Mouse (Mus musculus) intestine, postnatal 0 days (tissue): ENCODE results near the gene Prr5. TPM values are rescaled to one million over a fixed set of nuclear protein-coding genes. Genes with fewer than 3 reads are reported as not detected.
A peak's percentile ranks its signal among the peaks of the same experiment; 100 is the strongest.

ENCODE experiments used
- ATAC-seq: fragments of 200-750 bp; cut with Nextera tagmentation; 2 replicates; pipeline ENCODE4 v1.8.0; 2017; ENCODE audit warnings: mild to moderate bottlenecking, moderate TSS enrichment, moderate library complexity
- H3K27ac ChIP-seq: fragments of 300-500 bp; sonication (generic); 2 replicates; pipeline ENCODE4 v1.5.1; 2014; ENCODE audit warnings: mild to moderate bottlenecking, low read depth, low read length, moderate library complexity
- H3K27me3 ChIP-seq: fragments of 300-500 bp; sonication (generic); replicated peaks from 2 replicates; pipeline ENCODE4 v1.6.1; 2014; ENCODE audit warnings: low read length, mixed read lengths; ENCODE audit not compliant: control insufficient read depth, insufficient read depth
- H3K36me3 ChIP-seq: fragments of 300-500 bp; sonication (generic); 2 replicates; pipeline ENCODE4 v1.6.1; 2014; ENCODE audit warnings: mild to moderate bottlenecking, moderate library complexity; ENCODE audit not compliant: control insufficient read depth, insufficient read depth
- H3K4me1 ChIP-seq: fragments of 300-500 bp; sonication (generic); replicated peaks from 2 replicates; pipeline ENCODE4 v1.6.1; 2014; ENCODE audit warnings: antibody characterized with exemption, low read length, mixed read lengths; ENCODE audit not compliant: control insufficient read depth, insufficient read depth
- H3K4me2 ChIP-seq: fragments of 300-500 bp; sonication (generic); replicated peaks from 2 replicates; pipeline ENCODE4 v1.6.1; 2014; ENCODE audit warnings: low read depth, mild to moderate bottlenecking, moderate library complexity
- H3K4me3 ChIP-seq: fragments of 300-500 bp; sonication (generic); 2 replicates; pipeline ENCODE4 v1.5.1; 2014; ENCODE audit warnings: low read depth, low read length
- H3K9ac ChIP-seq: fragments of 300-500 bp; sonication (generic); 2 replicates; pipeline ENCODE4 v1.6.1; 2014; ENCODE audit warnings: mild to moderate bottlenecking, low read depth, low read length
- H3K9me3 ChIP-seq: fragments of 300-500 bp; sonication (generic); 2 replicates; pipeline ENCODE4 v1.6.1; 2016; ENCODE audit warnings: mixed run types; ENCODE audit not compliant: control insufficient read depth
- CTCF ChIP-seq: sonication (generic); IDR thresholded peaks from 2 replicates; pipeline ENCODE4 v1.5.1; 2016; ENCODE audit warnings: low read depth, mild to moderate bottlenecking, control low read depth, antibody characterized with exemption, moderate library complexity
- WGBS: fragments of 180-500 bp; shearing (Covaris S2); extraction: QIAGEN DNeasy Blood & Tissue Kit; methylation state at CpG from one replicate; pipeline ENCODE4 v1.1.7; 2014; 5-methylcytosine and 5-hydroxymethylcytosine counted together
- polyA plus RNA-seq: library from polyadenylated mRNA; unstranded; fragments of >200 nt; fragmentation: Nextera tagmentation; extraction: Ambion mirVana; gene quantifications from 2 replicates; pipeline ENCODE4 v1.2.1, GENCODE M21; 2015

Prr5 gene
- polyA plus RNA-seq, 1 experiment from 2014 or later = 68.5 TPM

- TF ChIP-seq CTCF = peak; percentile 95
- H3K27ac ChIP-seq = no peak overlapping the region
- H3K9me3 ChIP-seq = no peaks in the 10 kb centered on the region
- H3K36me3 ChIP-seq = peaks cover 67% of the 10 kb centered on the region
- no peaks in the 10 kb centered on the region for H3K27me3 ChIP-seq
- no peak overlapping the region for H3K9ac ChIP-seq
- no peak overlapping the region for H3K4me2 ChIP-seq
- H3K4me3 ChIP-seq = no peak overlapping the region
- no peak for ATAC-seq
- WGBS = 44% methylated on average over 6 of the region's 6 CpGs
- 0 out of 2 replicates have a peak, but pooled peaks cover 5% of the 10 kb centered on the region for H3K4me1 ChIP-seq
These were observed 30.9 kb downstream of the Prr5 start for GRCm38 (mm10) chr15:84700147-84700794.

GRCm38 (mm10) chr15:84701947-84702346, 32.5 kb downstream of the Prr5 start:
- H3K4me3 ChIP-seq = no peak overlapping the region
- WGBS = 27% methylated on average over 4 of the region's 4 CpGs
- H3K4me1 ChIP-seq = 0 out of 2 replicates have a peak, but pooled peaks cover 5% of the 10 kb centered on the region
- H3K27ac ChIP-seq = no peak overlapping the region
- no peak overlapping the region for H3K9ac ChIP-seq
- H3K4me2 ChIP-seq = no peak overlapping the region
- H3K27me3 ChIP-seq = no peaks in the 10 kb centered on the region
- H3K36me3 ChIP-seq = peaks cover 64% of the 10 kb centered on the region
- ATAC-seq = peak; percentile 2; the same call in 1 of the 2 replicates
- TF ChIP-seq CTCF = peak; percentile 89
- no peaks in the 10 kb centered on the region for H3K9me3 ChIP-seq

- H3K4me3 ChIP-seq = no peak overlapping the region
- H3K9ac ChIP-seq = no peak overlapping the region
- peaks cover 59% of the 10 kb centered on the region for H3K36me3 ChIP-seq
- H3K27me3 ChIP-seq = no peaks in the 10 kb centered on the region
- no peak overlapping the region for H3K27ac ChIP-seq
- H3K4me2 ChIP-seq = no peak overlapping the region
- H3K9me3 ChIP-seq = no peaks in the 10 kb centered on the region
- WGBS = 84% methylated on average over 29 of the region's 29 CpGs
- no peak for ATAC-seq
- TF ChIP-seq CTCF = no peak
- H3K4me1 ChIP-seq = 0 out of 2 replicates have a peak, but pooled peaks cover 2% of the 10 kb centered on the region
These were observed 33.2 kb downstream of the Prr5 start for GRCm38 (mm10) chr15:84702391-84703345.

GRCm38 (mm10) chr15:84703992-84704391, 34.6 kb downstream of the Prr5 start:
- H3K27ac ChIP-seq = no peak overlapping the region
- 84% methylated on average over 7 of the region's 7 CpGs for WGBS
- peaks cover 52% of the 10 kb centered on the region for H3K36me3 ChIP-seq
- H3K9me3 ChIP-seq = no peaks in the 10 kb centered on the region
- H3K4me1 ChIP-seq = no peaks in the 10 kb centered on the region
- no peak overlapping the region for H3K4me3 ChIP-seq
- ATAC-seq = no peak
- H3K27me3 ChIP-seq = no peaks in the 10 kb centered on the region
- TF ChIP-seq CTCF = no peak
- no peak overlapping the region for H3K9ac ChIP-seq
- no peak overlapping the region for H3K4me2 ChIP-seq

- WGBS = 54% methylated on average over 6 of the region's 6 CpGs
- H3K27me3 ChIP-seq = no peaks in the 10 kb centered on the region
- H3K9ac ChIP-seq = no peak overlapping the region
- H3K4me1 ChIP-seq = no peaks in the 10 kb centered on the region
- ATAC-seq = peak; percentile 62
- H3K36me3 ChIP-seq = peaks cover 41% of the 10 kb centered on the region
- no peak for TF ChIP-seq CTCF
- H3K4me2 ChIP-seq = no peak overlapping the region
- H3K9me3 ChIP-seq = no peaks in the 10 kb centered on the region
- peak overlapping the region; percentile 3; the same call in 1 of the 2 replicates for H3K27ac ChIP-seq
- no peak overlapping the region for H3K4me3 ChIP-seq
These were observed 36.0 kb downstream of the Prr5 start for GRCm38 (mm10) chr15:84705351-84705901.
